Mouse (Mus musculus) right cerebral cortex, adult 2 months (tissue): Measurements from ENCODE around the gene Qser1.
"Not testable (repeated sequence)": the region's sequence is repeated elsewhere in the genome, so short reads cannot be mapped to it uniquely, and the experiment has no call there.

Experiments
- DNase-seq, 2 experiments: peaks; one replicate each; pipeline ENCODE4 v3.0.0; 2021 to 2022; ENCODE audit warnings: low spot score in 2 of 2

The Qser1 gene

GRCm38 (mm10) chr2:104816371-104816827, at the start of gene Qser1:
Gene Qser1, minus strand, starts transcription at chr2:104816760.
- no peak for DNase-seq

- no peak for DNase-seq
Measured at GRCm38 (mm10) chr2:104864176-104864860, 47.8 kb upstream of the Qser1 start.

- no peak for DNase-seq
Measured at GRCm38 (mm10) chr2:104860426-104860825, 43.9 kb upstream of the Qser1 start.

- DNase-seq, result no peak
Measured at GRCm38 (mm10) chr2:104859060-104859459, 42.5 kb upstream of the Qser1 start.

- not testable (repeated sequence) for DNase-seq
Measured at GRCm38 (mm10) chr2:104858083-104858482, 41.5 kb upstream of the Qser1 start.

- DNase-seq, result no peak
Measured at GRCm38 (mm10) chr2:104856218-104856617, 39.7 kb upstream of the Qser1 start.

- no peak for DNase-seq
Measured at GRCm38 (mm10) chr2:104855732-104856131, 39.2 kb upstream of the Qser1 start.

GRCm38 (mm10) chr2:104854836-104855235, 38.3 kb upstream of the Qser1 start:
- DNase-seq, result no peak

GRCm38 (mm10) chr2:104852546-104852945, 36.0 kb upstream of the Qser1 start:
- DNase-seq, result no peak

- DNase-seq, result no peak
Measured at GRCm38 (mm10) chr2:104851686-104852085, 35.1 kb upstream of the Qser1 start.

GRCm38 (mm10) chr2:104849991-104850359, 33.4 kb upstream of the Qser1 start:
- DNase-seq, result no peak

- DNase-seq, result peak; percentile 16 to 36
Measured at GRCm38 (mm10) chr2:104849276-104849990, 32.9 kb upstream of the Qser1 start, which contains the start of gene Prrg4. Gene Prrg4, minus strand, starts transcription at chr2:104849876.

GRCm38 (mm10) chr2:104848235-104849161, 31.9 kb upstream of the Qser1 start:
- no peak for DNase-seq

GRCm38 (mm10) chr2:104847645-104848044, 31.1 kb upstream of the Qser1 start:
- no peak for DNase-seq

- no peak for DNase-seq
Measured at GRCm38 (mm10) chr2:104846638-104847414, 30.3 kb upstream of the Qser1 start.

- no peak for DNase-seq
Measured at GRCm38 (mm10) chr2:104842559-104842958, 26.0 kb upstream of the Qser1 start.

GRCm38 (mm10) chr2:104841736-104842135, 25.2 kb upstream of the Qser1 start:
- DNase-seq, result no peak

GRCm38 (mm10) chr2:104840974-104841373, 24.4 kb upstream of the Qser1 start:
- DNase-seq, result no peak

- DNase-seq, result no peak
Measured at GRCm38 (mm10) chr2:104832486-104832885, 15.9 kb upstream of the Qser1 start.

GRCm38 (mm10) chr2:104826191-104826590, 9.6 kb upstream of the Qser1 start:
- no peak for DNase-seq

- DNase-seq, result not testable (repeated sequence)
Measured at GRCm38 (mm10) chr2:104818763-104819162, 2.2 kb upstream of the Qser1 start.
